Mouse (Mus musculus) CH12.LX (cell line): Measurements from ENCODE around the gene Pja2.

Source experiments
- CHD1 ChIP-seq: IDR thresholded peaks from 2 replicates; pipeline ENCODE4 v1.6.1; 2012; ENCODE audit warnings: low read depth, low read length, improper control_type of control experiment, inconsistent platforms
- CTCF ChIP-seq, 2 experiments: IDR thresholded peaks in 1 of 2; conservative IDR thresholded peaks in 1 of 2; 2 replicates each; pipeline ENCODE4 v1.5.1; 2011 to 2012; ENCODE audit warnings: low read depth in 2 of 2, low read length in 2 of 2, improper control_type of control experiment in 1 of 2, inconsistent platforms in 1 of 2, mild to moderate bottlenecking in 1 of 2, moderate library complexity in 1 of 2
- ELF1 ChIP-seq: IDR thresholded peaks from 2 replicates; pipeline ENCODE4 v1.6.1; 2014; ENCODE audit warnings: low read depth, mild to moderate bottlenecking, inconsistent platforms, low read length, improper control_type of control experiment
- HCFC1 ChIP-seq: IDR thresholded peaks from 2 replicates; pipeline ENCODE4 v1.6.1; 2012; ENCODE audit warnings: low read depth, mild to moderate bottlenecking, inconsistent platforms, low read length, improper control_type of control experiment
- POLR2A ChIP-seq: IDR thresholded peaks from 2 replicates; pipeline ENCODE4 v1.6.1; 2011; ENCODE audit warnings: low read depth, mild to moderate bottlenecking, improper control_type of control experiment, low read length
- RAD21 ChIP-seq: IDR thresholded peaks from 2 replicates; pipeline ENCODE4 v1.6.1; 2011; ENCODE audit warnings: low read depth, mild to moderate bottlenecking, low read length, improper control_type of control experiment, moderate library complexity
- SIN3A ChIP-seq: IDR thresholded peaks from 2 replicates; pipeline ENCODE4 v1.6.1; 2012; ENCODE audit warnings: low read length, improper control_type of control experiment, inconsistent platforms
- TBP ChIP-seq: conservative IDR thresholded peaks from 2 replicates; pipeline ENCODE4 v1.6.1; 2011; ENCODE audit warnings: low read depth, low read length, improper control_type of control experiment
- USF1 ChIP-seq: IDR thresholded peaks from 2 replicates; pipeline ENCODE4 v1.6.1; 2014; ENCODE audit warnings: low read depth, mild to moderate bottlenecking, inconsistent platforms, low read length, improper control_type of control experiment
- ZNF384 ChIP-seq: IDR thresholded peaks from 2 replicates; pipeline ENCODE4 v1.6.1; 2012; ENCODE audit warnings: low read depth, low read length, improper control_type of control experiment, inconsistent platforms

GRCm38 (mm10) chr17:64315428-64315827, 16.3 kb downstream of the Pja2 start:
- TF ChIP-seq RAD21 = no peak
- TF ChIP-seq CTCF (conservative IDR thresholded peaks at IDR 0.05 in 1 of 2, IDR thresholded peaks at IDR 0.05 in 1 of 2; ENCODE audit: low read depth in 2 of 2, low read length in 2 of 2) = no peak
- TF ChIP-seq HCFC1 = no peak
- TF ChIP-seq POLR2A = no peak
- TF ChIP-seq ZNF384 = no peak
- no peak for TF ChIP-seq USF1
- no peak for TF ChIP-seq CHD1
- TF ChIP-seq TBP = no peak
- no peak for TF ChIP-seq SIN3A
- no peak for TF ChIP-seq ELF1
